ENCODE assay signal across 8 mouse cellular contexts in genomic region chr14:121796571-121797456, GRCm38 (mm10). TPM values are rescaled to one million over a fixed set of nuclear protein-coding genes. Genes with fewer than 3 reads are reported as not detected.
DNase-seq lines count a peak whose midpoint lies in the region; ATAC-seq lines count a peak whose summit lies in the region.

No protein-coding gene starts in this region.

- peak overlapping the region; percentile 73 for H3K4me3 ChIP-seq in hindbrain, embryonic 14.5 days (replicated peaks; ENCODE audit: low read length)
- peak overlapping the region; percentile 76 for H3K4me3 ChIP-seq in midbrain, embryonic 12.5 days

- no peak overlapping the region for H3K27ac ChIP-seq in hindbrain, embryonic 14.5 days
- H3K27ac ChIP-seq in midbrain, embryonic 12.5 days (replicated peaks), result peak overlapping the region; percentile 78; the same call in 1 of the 2 replicates

- peak overlapping the region; percentile 89 for H3K4me2 ChIP-seq in hindbrain, embryonic 14.5 days (replicated peaks)
- H3K4me2 ChIP-seq in midbrain, embryonic 12.5 days (replicated peaks), result peak overlapping the region; percentile 90

- H3K4me1 ChIP-seq in hindbrain, embryonic 14.5 days (replicated peaks; ENCODE audit: control insufficient read depth, insufficient read depth, low read length), result no peaks in the 10 kb centered on the region
- H3K4me1 ChIP-seq in midbrain, embryonic 12.5 days, result peaks cover 9% of the 10 kb centered on the region; the same call in 1 of the 2 replicates

- H3K9me3 ChIP-seq in hindbrain, embryonic 14.5 days (ENCODE audit: control insufficient read depth, low read length), result no peaks in the 10 kb centered on the region
- H3K9me3 ChIP-seq in midbrain, embryonic 12.5 days, result no peaks in the 10 kb centered on the region

- DNase-seq in layer of hippocampus, adult 11-12 months (ENCODE audit: low spot score), result peak; percentile 17
- no peak for DNase-seq in layer of hippocampus, postnatal 25 days (ENCODE audit: extremely low spot score in 1 of 2, low spot score in 1 of 2)
- peak; percentile 25 for DNase-seq in ZHBTc4 (ENCODE audit: low read depth, low spot score)
- peak; percentile 21 for DNase-seq in embryo, embryonic 9.5 days (ENCODE audit: extremely low spot score)
- no peak for DNase-seq in hindbrain, embryonic 14.5 days (ENCODE audit: low spot score)
- DNase-seq in thymus, postnatal 14 days, result peak; percentile 8
- DNase-seq in urinary bladder, postnatal 14 days (ENCODE audit: low spot score), result no peak

- no peaks in the 10 kb centered on the region for H3K36me3 ChIP-seq in hindbrain, embryonic 14.5 days (replicated peaks; ENCODE audit: control insufficient read depth, insufficient read depth)
- H3K36me3 ChIP-seq in midbrain, embryonic 12.5 days, result no peaks in the 10 kb centered on the region

- 8% methylated on average over 27 of the region's 28 CpGs for WGBS in hindbrain, embryonic 14.5 days
- WGBS in midbrain, embryonic 12.5 days, result 11% methylated on average over 27 of the region's 28 CpGs

- peaks cover 8% of the 10 kb centered on the region for H3K27me3 ChIP-seq in hindbrain, embryonic 14.5 days (ENCODE audit: control insufficient read depth, insufficient read depth, low read length)
- H3K27me3 ChIP-seq in midbrain, embryonic 12.5 days, result peaks cover 29% of the 10 kb centered on the region

- H3K9ac ChIP-seq in hindbrain, embryonic 14.5 days, result peak overlapping the region; percentile 64
- H3K9ac ChIP-seq in midbrain, embryonic 12.5 days (replicated peaks), result peak overlapping the region; percentile 64

- no peak for ATAC-seq in hindbrain, embryonic 14.5 days (ENCODE audit: low FRiP score)
- peak; percentile 0; the same call in 1 of the 2 replicates for ATAC-seq in midbrain, embryonic 12.5 days (ENCODE audit: low FRiP score, low read depth)

RNA-seq across cellular contexts. Expression of gene Dock9, which starts 0.8 kb away (rescaled TPM):
- total RNA-seq in layer of hippocampus, postnatal 25 days (2021), result 100 to 1,000 TPM; 195 to 220 TPM
- polyA plus RNA-seq in hindbrain, embryonic 14.5 days (2014; fragmentation: Nextera tagmentation; extraction: Ambion mirVana), result 15.4 and 16.2 TPM in 2 replicates
- polyA plus RNA-seq in midbrain, embryonic 12.5 days (2016; fragmentation: Nextera tagmentation; extraction: Ambion mirVana), result 5.4 and 5.5 TPM in 2 replicates

Comparison
In these comparisons a context has a peak if more than half of its experiments do, and no peak if none do; other contexts are left out.
1. DNase-seq: peak in layer of hippocampus, adult 11-12 months (single experiment), ZHBTc4 (single experiment), embryo, embryonic 9.5 days (single experiment) and thymus, postnatal 14 days (single experiment); none in layer of hippocampus, postnatal 25 days (0 of 2), hindbrain, embryonic 14.5 days (single experiment) and urinary bladder, postnatal 14 days (single experiment).